Mouse (Mus musculus): ENCODE data around the gene Mmp1b. TPM values are rescaled to one million over a fixed set of nuclear protein-coding genes. Genes with fewer than 3 reads are reported as not detected.

Mmp1b gene
- polyA plus RNA-seq (2017; shearing (Covaris generic)) = not detected

DNA sequence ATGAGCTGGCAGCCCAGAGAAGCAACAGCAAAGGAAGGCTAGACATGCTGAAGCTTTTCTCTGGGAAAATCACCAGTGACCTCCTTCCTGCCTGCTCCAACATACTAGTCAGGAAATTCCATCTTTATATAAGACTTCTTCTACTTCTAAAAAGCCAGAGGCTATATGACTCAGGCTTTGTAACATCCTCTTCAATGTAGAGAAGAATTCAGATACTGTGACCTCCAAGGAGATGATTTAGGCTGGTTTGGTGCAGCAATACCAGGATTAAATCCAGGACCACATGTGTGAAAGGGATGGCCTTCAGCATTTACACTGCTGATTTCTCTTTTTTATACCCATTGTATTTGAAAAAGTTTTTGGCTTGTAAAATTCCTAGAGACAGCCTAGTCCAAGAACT is at the start of gene Mmp1b:
TSS of gene Mmp1b (minus strand) at position 101 of the 400 bp plus-strand sequence.

DNA sequence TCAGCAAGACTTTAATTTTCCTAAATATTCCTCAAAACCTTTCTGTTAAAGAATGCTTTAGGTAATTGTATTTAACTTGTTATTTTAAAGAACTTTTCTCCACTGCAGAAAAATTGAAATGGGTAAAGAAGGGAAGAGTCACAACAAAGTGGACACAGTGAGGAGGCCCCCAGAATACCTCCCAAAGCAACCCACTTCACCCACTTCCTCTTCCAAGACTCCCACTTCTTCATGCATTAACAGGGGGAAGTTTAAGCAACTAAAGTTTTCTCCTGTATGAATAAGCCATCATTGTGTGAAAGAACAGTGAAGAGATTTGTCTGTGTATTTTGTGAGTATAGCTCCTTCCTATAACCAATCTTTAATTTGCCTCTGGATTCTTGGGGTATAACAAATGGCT is 43.7 kb downstream of the Mmp1b start, which contains the start of gene Mmp12:
TSS of gene Mmp12 (plus strand) at position 275 of the 400 bp plus-strand sequence.

Other genes with a start within 250 kb of the Mmp1b start
- gene Dync2h1, start 203.6 kb downstream of the Mmp1b start, polyA plus RNA-seq (2017; shearing (Covaris generic)) = 9.3 TPM
- 24.7 TPM for gene Dcun1d5, start 203.5 kb downstream of the Mmp1b start, polyA plus RNA-seq (2017; shearing (Covaris generic))
- gene Mmp13, start 115.5 kb downstream of the Mmp1b start, polyA plus RNA-seq (2017; shearing (Covaris generic)) = not detected
- not detected for gene Mmp12, start 43.7 kb downstream of the Mmp1b start, polyA plus RNA-seq (2017; shearing (Covaris generic))
- not detected for gene Mmp3, start 57.8 kb upstream of the Mmp1b start, polyA plus RNA-seq (2017; shearing (Covaris generic))
- gene Mmp10, start 114.3 kb upstream of the Mmp1b start, polyA plus RNA-seq (2017; shearing (Covaris generic)) = not detected
- not detected for gene Mmp8, start 170.4 kb upstream of the Mmp1b start, polyA plus RNA-seq (2017; shearing (Covaris generic))
- not detected for gene Mmp27, start 183.3 kb upstream of the Mmp1b start, polyA plus RNA-seq (2017; shearing (Covaris generic))
- not detected for gene Mmp20, start 240.2 kb upstream of the Mmp1b start, polyA plus RNA-seq (2017; shearing (Covaris generic))

All from CD4-positive, CD25-positive, alpha-beta regulatory T cell, adult 9 weeks (primary cell).